Mouse (Mus musculus) stomach, embryonic 16.5 days (tissue): Measurements from ENCODE around the gene 4933434E20Rik. TPM values are rescaled to one million over a fixed set of nuclear protein-coding genes. Genes with fewer than 3 reads are reported as not detected.
A peak's percentile ranks its signal among the peaks of the same experiment; 100 is the strongest.

Experiments
- ATAC-seq: fragments of 200-750 bp; cut with Nextera tagmentation; 2 replicates; pipeline ENCODE4 v1.8.0; 2017; ENCODE audit warnings: moderate number of reproducible peaks, moderate TSS enrichment; ENCODE audit not compliant: insufficient read depth, low FRiP score
- H3K27ac ChIP-seq: fragments of 300-500 bp; sonication (generic); 2 replicates; pipeline ENCODE4 v1.5.1; 2014; ENCODE audit warnings: low read length
- H3K27me3 ChIP-seq: fragments of 300-500 bp; sonication (generic); 2 replicates; pipeline ENCODE4 v1.6.1; 2014; ENCODE audit warnings: low read length, control low read depth, mixed read lengths; ENCODE audit not compliant: control insufficient read depth, insufficient read depth
- H3K36me3 ChIP-seq: fragments of 300-500 bp; sonication (generic); 2 replicates; pipeline ENCODE4 v1.6.1; 2014; ENCODE audit warnings: low read length; ENCODE audit not compliant: control insufficient read depth, insufficient read depth
- H3K4me1 ChIP-seq: fragments of 300-500 bp; sonication (generic); 2 replicates; pipeline ENCODE4 v1.6.1; 2014; ENCODE audit warnings: low read length, control low read depth, mixed read lengths; ENCODE audit not compliant: control insufficient read depth, insufficient read depth
- H3K4me2 ChIP-seq: fragments of 300-500 bp; sonication (generic); 2 replicates; pipeline ENCODE4 v1.6.1; 2014; ENCODE audit warnings: low read depth, low read length, mixed read lengths
- H3K4me3 ChIP-seq: fragments of 300-500 bp; sonication (generic); replicated peaks from 2 replicates; pipeline ENCODE4 v1.5.1; 2014; ENCODE audit warnings: mild to moderate bottlenecking, low read length
- H3K9ac ChIP-seq: fragments of 300-500 bp; sonication (generic); 2 replicates; pipeline ENCODE4 v1.6.1; 2014; ENCODE audit warnings: low read length
- H3K9me3 ChIP-seq: fragments of 300-500 bp; sonication (generic); replicated peaks from 2 replicates; pipeline ENCODE4 v1.6.1; 2016; ENCODE audit warnings: low read length, control low read depth; ENCODE audit not compliant: control insufficient read depth
- WGBS: fragments of 180-500 bp; shearing (Covaris S2); extraction: QIAGEN DNeasy Blood & Tissue Kit; methylation state at CpG from one replicate; pipeline ENCODE4 v1.1.7; 2014; 5-methylcytosine and 5-hydroxymethylcytosine counted together
- polyA plus RNA-seq: library from polyadenylated mRNA; unstranded; fragments of >200 nt; fragmentation: Nextera tagmentation; extraction: Ambion mirVana; gene quantifications from 2 replicates; pipeline ENCODE4 v1.2.1, GENCODE M21; 2015

The 4933434E20Rik gene
- polyA plus RNA-seq, 1 experiment from 2014 or later: 157 TPM

- no peak for ATAC-seq
- H3K4me1 ChIP-seq: no peaks in the 10 kb centered on the region
- no peaks in the 10 kb centered on the region for H3K9me3 ChIP-seq
- WGBS: 89% methylated on average over 6 of the region's 6 CpGs
- no peak overlapping the region for H3K27ac ChIP-seq
- no peak overlapping the region for H3K4me2 ChIP-seq
- no peaks in the 10 kb centered on the region for H3K27me3 ChIP-seq
- peaks cover 5% of the 10 kb centered on the region for H3K36me3 ChIP-seq
- no peak overlapping the region for H3K9ac ChIP-seq
- no peak overlapping the region for H3K4me3 ChIP-seq
Observed at GRCm38 (mm10) chr3:90061549-90061948, 10.1 kb downstream of the 4933434E20Rik start.

- Histone ChIP-seq H3K4me1 (no peaks in the 10 kb centered on the region), H3K27ac (no peak overlapping the region), H3K4me3 (no peak overlapping the region), H3K9me3 (no peaks in the 10 kb centered on the region), H3K9ac (no peak overlapping the region), H3K4me2 (no peak overlapping the region), H3K36me3 (peaks cover 3% of the 10 kb centered on the region; the same call in 1 of the 2 replicates), H3K27me3 (no peaks in the 10 kb centered on the region)
- 67% methylated on average over 2 of the region's 2 CpGs for WGBS
- no peak for ATAC-seq
Observed at GRCm38 (mm10) chr3:90062539-90062938, 11.1 kb downstream of the 4933434E20Rik start.

DNA sequence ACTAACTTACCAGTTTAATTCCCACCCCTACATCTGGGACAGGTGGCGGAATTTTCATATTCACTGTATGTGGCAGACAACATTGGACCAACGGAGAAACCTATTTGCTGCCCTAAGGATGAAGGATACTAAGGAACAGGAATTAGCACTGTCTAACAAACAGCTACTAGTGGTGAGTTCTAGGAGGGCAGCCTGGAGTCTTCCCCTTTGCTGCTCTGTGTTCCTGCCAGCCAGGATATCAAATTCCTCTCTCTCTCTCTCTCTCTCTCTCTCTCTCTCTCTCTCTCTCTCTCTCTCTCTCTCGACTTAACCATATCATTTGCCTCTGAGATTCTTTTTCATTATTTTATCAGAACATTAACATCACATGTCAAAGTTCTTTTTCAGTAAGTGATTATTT is 12.9 kb downstream of the 4933434E20Rik start:
- H3K4me3 ChIP-seq: no peak overlapping the region
- H3K9ac ChIP-seq: no peak overlapping the region
- ATAC-seq: no peak
- no peak overlapping the region for H3K27ac ChIP-seq
- H3K9me3 ChIP-seq: no peaks in the 10 kb centered on the region
- 81% methylated on average over 3 of the region's 3 CpGs for WGBS
- no peaks in the 10 kb centered on the region for H3K27me3 ChIP-seq
- H3K36me3 ChIP-seq: peaks cover 2% of the 10 kb centered on the region; the same call in 1 of the 2 replicates
- H3K4me2 ChIP-seq: no peak overlapping the region
- no peaks in the 10 kb centered on the region for H3K4me1 ChIP-seq

DNA sequence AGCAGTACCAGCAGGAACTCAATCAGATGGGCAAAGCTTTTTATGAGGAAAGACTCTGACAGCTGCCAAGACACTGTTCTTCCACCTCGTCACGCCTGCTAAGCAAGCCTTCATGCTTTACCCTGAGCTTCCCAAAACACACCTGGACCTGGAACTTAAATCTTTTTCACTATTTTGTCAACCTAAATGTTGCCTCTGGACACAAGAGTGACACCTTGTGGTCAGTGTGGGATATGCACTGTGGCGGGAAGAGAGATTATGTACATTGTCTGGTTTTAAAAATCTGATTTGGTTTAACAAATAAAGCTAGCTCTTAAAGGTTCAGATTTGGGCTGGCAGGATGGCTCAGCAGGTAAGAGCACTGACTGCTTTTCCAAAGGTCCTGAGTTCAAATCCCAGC is 14.1 kb downstream of the 4933434E20Rik start:
- Histone ChIP-seq H3K27ac (no peak overlapping the region), H3K36me3 (no peaks in the 10 kb centered on the region; the same call in 1 of the 2 replicates), H3K27me3 (no peaks in the 10 kb centered on the region), H3K4me3 (no peak overlapping the region), H3K4me2 (no peak overlapping the region), H3K9me3 (no peaks in the 10 kb centered on the region), H3K4me1 (no peaks in the 10 kb centered on the region), H3K9ac (no peak overlapping the region)
- 45% methylated on average over 3 of the region's 3 CpGs for WGBS
- no peak for ATAC-seq

- Histone ChIP-seq H3K9me3 (no peaks in the 10 kb centered on the region), H3K27me3 (no peaks in the 10 kb centered on the region), H3K36me3 (no peaks in the 10 kb centered on the region), H3K4me1 (no peaks in the 10 kb centered on the region), H3K4me3 (no peak overlapping the region), H3K4me2 (no peak overlapping the region), H3K27ac (no peak overlapping the region), H3K9ac (no peak overlapping the region)
- no peak for ATAC-seq
- 86% methylated on average over 4 of the region's 4 CpGs for WGBS
Observed at GRCm38 (mm10) chr3:90067851-90068250, 16.4 kb downstream of the 4933434E20Rik start.

DNA sequence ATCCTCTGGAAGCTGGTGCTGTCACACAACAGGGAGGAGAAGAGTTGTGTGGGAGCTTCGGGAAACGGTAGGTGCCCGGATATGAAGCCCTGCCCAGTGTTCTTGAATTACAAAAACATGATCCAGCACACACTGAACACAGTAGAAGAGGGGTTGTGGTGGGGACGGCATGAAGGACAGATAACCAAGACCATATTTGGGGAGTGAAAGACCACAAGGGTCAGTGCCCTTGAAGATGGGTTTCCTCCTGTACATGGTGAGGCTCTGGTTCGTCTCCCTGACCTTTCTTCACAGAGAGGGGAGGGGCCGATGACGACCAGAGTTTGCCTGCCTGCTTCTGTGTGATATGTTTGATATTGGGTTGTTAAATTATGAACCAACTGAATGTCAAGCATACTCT is 18.3 kb downstream of the 4933434E20Rik start:
- Histone ChIP-seq H3K9me3 (no peaks in the 10 kb centered on the region), H3K36me3 (no peaks in the 10 kb centered on the region), H3K9ac (no peak overlapping the region), H3K4me3 (no peak overlapping the region), H3K4me2 (no peak overlapping the region), H3K27ac (no peak overlapping the region), H3K4me1 (no peaks in the 10 kb centered on the region), H3K27me3 (no peaks in the 10 kb centered on the region)
- ATAC-seq: no peak
- 63% methylated on average over 7 of the region's 7 CpGs for WGBS

DNA sequence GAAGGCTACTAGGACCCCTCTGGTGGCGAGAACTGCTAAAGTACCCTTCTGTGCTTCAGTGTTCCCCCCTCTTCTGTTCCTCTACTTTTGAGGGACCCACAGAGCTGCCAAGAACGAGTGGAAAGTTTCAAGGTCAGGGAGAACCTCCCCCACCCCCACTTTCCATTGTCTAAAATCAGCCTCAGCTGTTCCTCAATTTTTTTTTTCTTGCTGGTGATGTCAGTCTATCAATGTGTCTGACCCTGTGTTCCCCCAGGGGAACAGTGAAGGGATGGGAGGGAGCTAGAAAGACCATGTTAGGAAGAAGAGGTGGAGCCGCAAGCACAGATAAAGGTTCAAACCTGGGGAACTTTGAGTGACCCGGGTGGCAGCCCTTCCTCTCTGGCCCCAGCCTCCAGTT is 20.9 kb downstream of the 4933434E20Rik start, which contains the start of gene Tpm3:
Tpm3 (plus strand) TSS at position 356 of the 400 bp plus-strand sequence.
- peaks cover 7% of the 10 kb centered on the region for H3K4me1 ChIP-seq
- no peak within 1 kb of the TSS for H3K4me3 ChIP-seq
- no peak within 1 kb of the TSS for H3K4me2 ChIP-seq
- no peak within 1 kb of the TSS for H3K27ac ChIP-seq
- H3K36me3 ChIP-seq: no peaks in the 10 kb centered on the region
- ATAC-seq: no peak
- 61% methylated on average over 4 of the region's 4 CpGs for WGBS
- H3K27me3 ChIP-seq: no peaks in the 10 kb centered on the region
- H3K9me3 ChIP-seq: no peaks in the 10 kb centered on the region
- no peak within 1 kb of the TSS for H3K9ac ChIP-seq

GRCm38 (mm10) chr3:90076921-90077716 is 25.7 kb downstream of the 4933434E20Rik start:
- H3K4me2 ChIP-seq: peak overlapping the region; percentile 16; the same call in 1 of the 2 replicates
- H3K27me3 ChIP-seq: no peaks in the 10 kb centered on the region
- H3K9me3 ChIP-seq: no peaks in the 10 kb centered on the region
- no peak overlapping the region for H3K27ac ChIP-seq
- 8% methylated on average over 5 of the region's 5 CpGs for WGBS
- no peak overlapping the region for H3K9ac ChIP-seq
- peaks cover 22% of the 10 kb centered on the region for H3K4me1 ChIP-seq
- no peaks in the 10 kb centered on the region for H3K36me3 ChIP-seq
- ATAC-seq: no peak
- H3K4me3 ChIP-seq: 0 out of 2 replicates have a peak overlapping the region, but pooled peaks have one; percentile 7

DNA sequence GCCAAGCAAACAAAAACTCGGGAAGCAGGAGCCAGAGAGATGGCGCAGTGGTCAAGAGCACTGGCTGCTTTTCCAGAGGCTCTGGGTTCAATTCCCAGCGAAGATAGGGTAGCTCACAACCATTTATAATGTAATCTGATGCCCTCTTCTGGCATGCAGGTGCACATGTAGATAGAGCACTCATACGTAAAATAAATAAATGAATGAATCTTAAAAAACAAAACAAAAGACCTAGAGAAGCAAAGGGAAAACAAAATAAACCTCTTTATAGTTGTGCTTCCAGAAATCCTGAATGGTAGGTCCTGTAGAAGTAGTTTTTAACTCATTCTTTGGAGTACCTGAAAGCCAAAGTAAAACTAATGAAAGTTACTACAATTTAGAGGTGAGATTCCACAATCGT is 26.8 kb downstream of the 4933434E20Rik start:
- peaks cover 29% of the 10 kb centered on the region for H3K4me1 ChIP-seq
- 37% methylated on average over 5 of the region's 5 CpGs for WGBS
- H3K9me3 ChIP-seq: no peaks in the 10 kb centered on the region
- no peaks in the 10 kb centered on the region for H3K27me3 ChIP-seq
- H3K4me3 ChIP-seq: no peak overlapping the region
- no peak for ATAC-seq
- H3K9ac ChIP-seq: no peak overlapping the region
- H3K4me2 ChIP-seq: no peak overlapping the region
- H3K36me3 ChIP-seq: no peaks in the 10 kb centered on the region
- no peak overlapping the region for H3K27ac ChIP-seq
